Mouse (Mus musculus): ENCODE measurements at regions not wholly inside any gene's neighbourhood (a gene's known extent, or its start where the extent isn't known, plus 50 kb on each side); places are given as distances from the start of the nearest gene placed in this dataset.

- DNase-seq (ENCODE audit: low spot score in 2 of 2), result no peak
These were observed 149.3 kb downstream of the Adgra3 start for GRCm38 (mm10) chr5:49909483-49909882.

GRCm38 (mm10) chr5:49896106-49896505 is 162.7 kb downstream of the Adgra3 start:
- DNase-seq (ENCODE audit: low spot score in 2 of 2), result no peak

GRCm38 (mm10) chr5:49880383-49880782 is 178.4 kb downstream of the Adgra3 start:
- no peak for DNase-seq (ENCODE audit: low spot score in 2 of 2)

- no peak for DNase-seq (ENCODE audit: low spot score in 2 of 2)
These were observed 182.6 kb downstream of the Adgra3 start for GRCm38 (mm10) chr5:49876240-49876639.

GRCm38 (mm10) chr5:49857202-49857601 is 201.6 kb downstream of the Adgra3 start:
- no peak for DNase-seq (ENCODE audit: low spot score in 2 of 2)

- no peak for DNase-seq (ENCODE audit: low spot score in 2 of 2)
These were observed 202.8 kb downstream of the Adgra3 start for GRCm38 (mm10) chr5:49856036-49856435.

GRCm38 (mm10) chr5:49848680-49849079 is 210.1 kb downstream of the Adgra3 start:
- DNase-seq (ENCODE audit: low spot score in 2 of 2), result peak in 1 of 2 experiments; percentile 9

- no peak for DNase-seq (ENCODE audit: low spot score in 2 of 2)
These were observed 210.6 kb downstream of the Adgra3 start for GRCm38 (mm10) chr5:49848174-49848573.

- no peak for DNase-seq (ENCODE audit: low spot score in 2 of 2)
These were observed 240.0 kb downstream of the Adgra3 start for GRCm38 (mm10) chr5:49818832-49819231.

GRCm38 (mm10) chr5:49816751-49817150 is 242.1 kb downstream of the Adgra3 start:
- DNase-seq (ENCODE audit: low spot score in 2 of 2), result no peak

- DNase-seq (ENCODE audit: low spot score in 2 of 2), result no peak
These were observed 245.5 kb downstream of the Adgra3 start for GRCm38 (mm10) chr5:49813335-49813734.

- DNase-seq (ENCODE audit: low spot score in 2 of 2), result no peak
These were observed 263.9 kb upstream of the Kcnip4 start for GRCm38 (mm10) chr5:49788494-49789160.

GRCm38 (mm10) chr5:49783728-49784127 is 259.0 kb upstream of the Kcnip4 start:
- DNase-seq (ENCODE audit: low spot score in 2 of 2), result peak; percentile 29 to 44

- no peak for DNase-seq (ENCODE audit: low spot score in 2 of 2)
These were observed 236.3 kb upstream of the Kcnip4 start for GRCm38 (mm10) chr5:49761054-49761453.

- DNase-seq (ENCODE audit: low spot score in 2 of 2), result no peak
These were observed 230.8 kb upstream of the Kcnip4 start for GRCm38 (mm10) chr5:49755531-49755930.

GRCm38 (mm10) chr5:49712607-49713006 is 187.9 kb upstream of the Kcnip4 start:
- DNase-seq (ENCODE audit: low spot score in 2 of 2), result no peak

- DNase-seq (ENCODE audit: low spot score in 2 of 2), result no peak
These were observed 157.4 kb upstream of the Kcnip4 start for GRCm38 (mm10) chr5:49682156-49682555.

- DNase-seq (ENCODE audit: low spot score in 2 of 2), result no peak
These were observed 156.8 kb upstream of the Kcnip4 start for GRCm38 (mm10) chr5:49681514-49681913.

GRCm38 (mm10) chr5:49675885-49676284 is 151.2 kb upstream of the Kcnip4 start:
- DNase-seq (ENCODE audit: low spot score in 2 of 2), result no peak

GRCm38 (mm10) chr5:49665196-49665595 is 140.5 kb upstream of the Kcnip4 start:
- no peak for DNase-seq (ENCODE audit: low spot score in 2 of 2)

- no peak for DNase-seq (ENCODE audit: low spot score in 2 of 2)
These were observed 139.2 kb upstream of the Kcnip4 start for GRCm38 (mm10) chr5:49663928-49664327.

- DNase-seq (ENCODE audit: low spot score in 2 of 2), result no peak
These were observed 137.4 kb upstream of the Kcnip4 start for GRCm38 (mm10) chr5:49662096-49662495.

- no peak for DNase-seq (ENCODE audit: low spot score in 2 of 2)
These were observed 135.9 kb upstream of the Kcnip4 start for GRCm38 (mm10) chr5:49660598-49660997.

GRCm38 (mm10) chr5:49650953-49651352 is 126.2 kb upstream of the Kcnip4 start:
- no peak for DNase-seq (ENCODE audit: low spot score in 2 of 2)

All from layer of hippocampus, postnatal 10 days (tissue).